Mouse (Mus musculus): ENCODE results near the gene Foxf1. TPM values are rescaled to one million over a fixed set of nuclear protein-coding genes. Genes with fewer than 3 reads are reported as not detected.
A peak's percentile ranks its signal among the peaks of the same experiment; 100 is the strongest.

Gene Foxf1
- polyA plus RNA-seq, 1 experiment from 2014 or later, result 5.6 TPM

GRCm38 (mm10) chr8:121090716-121091115 lies 6.5 kb downstream of the Foxf1 start:
- ATAC-seq (ENCODE audit: low read depth) (no peak), DNase-seq (no peak)
- Histone ChIP-seq H3K27ac (no peak overlapping the region), H3K4me1 (replicated peaks) (no peaks in the 10 kb centered on the region; the same call in 1 of the 2 replicates), H3K4me2 (no peak overlapping the region), H3K9ac (no peak overlapping the region), H3K4me3 (replicated peaks) (no peak overlapping the region), H3K9me3 (replicated peaks) (no peaks in the 10 kb centered on the region), H3K27me3 (peaks cover 83% of the 10 kb centered on the region), H3K36me3 (no peaks in the 10 kb centered on the region)
- 17% methylated on average over 1 of the region's 1 CpGs for WGBS (ENCODE audit: insufficient replicate concordance)

- H3K27ac ChIP-seq, result no peak overlapping the region
- no peak overlapping the region for H3K4me2 ChIP-seq
- no peak overlapping the region for H3K4me3 ChIP-seq (replicated peaks)
- peaks cover 2% of the 10 kb centered on the region for H3K36me3 ChIP-seq
- DNase-seq (no peak), ATAC-seq (ENCODE audit: low read depth) (no peak)
- no peaks in the 10 kb centered on the region for H3K9me3 ChIP-seq (replicated peaks)
- H3K9ac ChIP-seq, result no peak overlapping the region
- no peaks in the 10 kb centered on the region; the same call in 1 of the 2 replicates for H3K4me1 ChIP-seq (replicated peaks)
- 22% methylated on average over 6 of the region's 6 CpGs for WGBS (ENCODE audit: insufficient replicate concordance)
- H3K27me3 ChIP-seq, result peaks cover 69% of the 10 kb centered on the region
These were observed 8.0 kb downstream of the Foxf1 start for GRCm38 (mm10) chr8:121092141-121092540.

- ATAC-seq (ENCODE audit: low read depth) (no peak), DNase-seq (peak; percentile 40)
- peaks cover 7% of the 10 kb centered on the region for H3K36me3 ChIP-seq
- H3K9ac ChIP-seq, result no peak overlapping the region
- H3K4me2 ChIP-seq, result no peak overlapping the region
- H3K27ac ChIP-seq, result no peak overlapping the region
- WGBS (ENCODE audit: insufficient replicate concordance), result 3% methylated on average over 16 of the region's 16 CpGs
- no peaks in the 10 kb centered on the region for H3K9me3 ChIP-seq (replicated peaks)
- H3K27me3 ChIP-seq, result peaks cover 64% of the 10 kb centered on the region
- no peak overlapping the region for H3K4me3 ChIP-seq (replicated peaks)
- H3K4me1 ChIP-seq (replicated peaks), result no peaks in the 10 kb centered on the region; the same call in 1 of the 2 replicates
These were observed 8.4 kb downstream of the Foxf1 start for GRCm38 (mm10) chr8:121092627-121093026.

DNA sequence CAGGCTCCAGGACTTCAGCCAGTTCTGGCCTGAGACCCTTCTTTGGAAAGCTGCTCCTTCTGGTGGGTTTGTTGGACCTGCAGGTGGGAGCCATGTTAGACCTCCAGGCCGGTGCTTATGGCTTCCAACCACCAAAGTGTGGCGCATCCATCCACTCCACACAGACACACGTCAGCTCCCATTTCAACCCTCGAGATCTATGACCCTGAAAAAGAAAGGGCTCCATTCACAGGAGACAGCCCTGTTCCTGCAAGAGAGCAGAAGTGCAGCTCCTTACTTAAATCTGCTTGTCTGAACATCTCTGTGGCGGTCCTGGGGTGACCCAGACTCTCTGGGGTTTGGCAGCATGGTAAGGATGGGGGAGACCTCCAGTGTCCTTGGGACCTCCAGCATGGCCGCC lies 9.3 kb downstream of the Foxf1 start:
- H3K36me3 ChIP-seq, result peaks cover 16% of the 10 kb centered on the region
- H3K9me3 ChIP-seq (replicated peaks), result no peaks in the 10 kb centered on the region
- H3K27me3 ChIP-seq, result peaks cover 55% of the 10 kb centered on the region
- ATAC-seq (ENCODE audit: low read depth) (no peak), DNase-seq (no peak)
- H3K4me1 ChIP-seq (replicated peaks), result no peaks in the 10 kb centered on the region; the same call in 1 of the 2 replicates
- 64% methylated on average over 6 of the region's 6 CpGs for WGBS (ENCODE audit: insufficient replicate concordance)
- no peak overlapping the region for H3K9ac ChIP-seq
- no peak overlapping the region for H3K27ac ChIP-seq
- H3K4me3 ChIP-seq (replicated peaks), result no peak overlapping the region
- H3K4me2 ChIP-seq, result no peak overlapping the region

DNA sequence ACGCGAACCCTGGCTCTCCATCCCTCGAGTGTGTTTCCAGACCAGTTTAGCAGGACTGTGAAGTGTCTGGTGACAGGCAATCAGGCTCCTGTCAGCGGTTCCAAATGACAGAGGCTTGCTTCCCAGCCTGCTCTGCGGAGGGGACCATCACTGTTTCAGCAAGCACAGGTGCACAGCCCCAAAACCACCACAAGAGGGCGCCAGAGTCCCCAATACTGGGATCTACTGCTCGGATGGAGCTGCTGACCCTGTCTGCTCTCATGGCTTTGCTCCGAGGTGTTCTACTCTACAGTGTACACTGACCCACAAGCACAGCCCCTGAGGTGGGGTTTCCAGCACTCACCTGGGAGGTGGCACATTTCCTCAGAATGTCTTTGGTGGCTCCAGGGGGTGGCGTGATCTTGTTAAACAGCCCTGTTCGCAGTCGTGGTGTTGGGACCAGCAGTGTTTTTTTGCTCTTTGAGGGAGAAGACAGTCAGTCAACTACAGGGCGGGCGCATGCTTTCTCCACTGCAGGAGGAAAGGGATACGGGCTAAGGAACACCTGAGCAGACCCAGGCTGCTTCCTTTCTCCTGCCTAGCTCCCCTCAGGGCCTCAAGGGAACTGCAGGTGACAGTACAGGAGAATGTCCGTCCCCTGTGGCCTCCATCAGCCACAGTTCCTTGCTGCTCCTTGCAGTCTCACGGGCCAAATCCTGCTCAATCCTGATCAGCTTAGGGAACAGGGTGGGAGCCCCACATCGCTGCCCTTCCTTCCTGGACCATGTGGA lies 20.0 kb downstream of the Foxf1 start:
- Histone ChIP-seq H3K27me3 (no peaks in the 10 kb centered on the region), H3K4me1 (replicated peaks) (peaks cover 18% of the 10 kb centered on the region), H3K9ac (no peak overlapping the region), H3K4me2 (no peak overlapping the region), H3K9me3 (replicated peaks) (no peaks in the 10 kb centered on the region), H3K27ac (no peak overlapping the region), H3K36me3 (peaks cover 61% of the 10 kb centered on the region), H3K4me3 (replicated peaks) (no peak overlapping the region)
- 49% methylated on average over 17 of the region's 17 CpGs for WGBS (ENCODE audit: insufficient replicate concordance)
- DNase-seq, result peak; percentile 63
- ATAC-seq (ENCODE audit: low read depth), result no peak

GRCm38 (mm10) chr8:121107668-121108656 lies 23.8 kb downstream of the Foxf1 start, which contains the start of gene Mthfsd:
TSS of gene Mthfsd (minus strand) at chr8:121108392.
- Histone ChIP-seq H3K4me2 (peak within 1 kb of the TSS; percentile 78), H3K9ac (peak within 1 kb of the TSS; percentile 86), H3K36me3 (peaks cover 25% of the 10 kb centered on the region), H3K4me1 (replicated peaks) (peaks cover 18% of the 10 kb centered on the region), H3K4me3 (replicated peaks) (peak within 1 kb of the TSS; percentile 86), H3K27me3 (peaks cover 25% of the 10 kb centered on the region), H3K27ac (peak within 1 kb of the TSS; percentile 71), H3K9me3 (replicated peaks) (no peaks in the 10 kb centered on the region)
- peak; percentile 97 for DNase-seq
- ATAC-seq (ENCODE audit: low read depth), result peak; percentile 93
- WGBS (ENCODE audit: insufficient replicate concordance), result 2% methylated on average over 75 of the region's 75 CpGs

GRCm38 (mm10) chr8:121108657-121109056 lies 24.5 kb downstream of the Foxf1 start:
- H3K27ac ChIP-seq, result no peak overlapping the region

DNA sequence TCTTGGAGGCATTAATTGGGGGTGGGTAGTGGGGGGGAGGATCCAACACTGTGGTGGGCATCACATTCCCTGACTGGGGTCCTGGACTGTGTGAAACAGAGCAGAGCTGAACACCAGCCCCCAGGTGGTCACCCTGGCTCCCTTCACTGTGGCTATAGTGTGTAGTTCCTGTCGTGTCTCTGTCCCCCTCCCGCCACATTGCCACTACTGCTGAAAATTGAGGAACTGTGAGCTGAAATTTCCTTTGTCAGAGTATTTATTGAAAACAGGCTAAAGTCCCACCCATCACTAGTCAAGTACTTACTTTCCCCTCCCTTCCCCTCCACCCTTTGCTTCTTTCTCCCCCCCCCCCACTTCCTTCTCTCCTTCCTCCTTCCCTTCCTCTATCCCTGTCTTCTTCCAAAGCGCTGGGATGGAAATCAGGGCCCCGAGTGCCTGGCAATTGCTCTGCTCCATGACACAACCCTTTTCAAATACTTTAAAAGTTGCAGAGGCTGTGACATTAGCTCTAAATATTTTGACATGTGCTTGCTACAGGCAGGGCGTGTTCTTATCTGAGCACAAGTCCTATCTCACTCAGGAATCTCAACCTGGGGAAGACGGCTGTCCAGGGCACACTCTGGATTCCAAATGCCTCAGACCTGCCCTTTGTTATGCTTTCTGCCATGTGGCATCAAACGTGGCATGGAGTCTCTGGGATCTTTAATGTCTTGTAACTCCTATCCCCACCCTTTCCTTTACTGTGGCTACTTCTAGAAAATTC lies 27.1 kb downstream of the Foxf1 start:
- H3K4me3 ChIP-seq (replicated peaks), result no peak overlapping the region
- H3K4me1 ChIP-seq (replicated peaks), result peaks cover 23% of the 10 kb centered on the region
- no peak overlapping the region for H3K27ac ChIP-seq
- H3K9me3 ChIP-seq (replicated peaks), result no peaks in the 10 kb centered on the region
- no peak overlapping the region for H3K4me2 ChIP-seq
- H3K27me3 ChIP-seq, result peaks cover 59% of the 10 kb centered on the region
- 0 out of 2 replicates have a peak, but pooled peaks cover 4% of the 10 kb centered on the region for H3K36me3 ChIP-seq
- H3K9ac ChIP-seq, result no peak overlapping the region
- DNase-seq (no peak), ATAC-seq (ENCODE audit: low read depth) (no peak)
- WGBS (ENCODE audit: insufficient replicate concordance), result 16% methylated on average over 7 of the region's 7 CpGs

More at GRCm38 (mm10) chr8:121108657-121109056, 24.5 kb downstream of the Foxf1 start:
- WGBS (ENCODE audit: insufficient replicate concordance), result 6% methylated on average over 5 of the region's 5 CpGs
- peak overlapping the region; percentile 86 for H3K9ac ChIP-seq
- DNase-seq, result no peak
- ATAC-seq (ENCODE audit: low read depth), result no peak
- H3K4me1 ChIP-seq (replicated peaks), result peaks cover 18% of the 10 kb centered on the region
- H3K27me3 ChIP-seq, result peaks cover 32% of the 10 kb centered on the region
- H3K36me3 ChIP-seq, result peaks cover 18% of the 10 kb centered on the region
- no peaks in the 10 kb centered on the region for H3K9me3 ChIP-seq (replicated peaks)
- peak overlapping the region; percentile 78 for H3K4me2 ChIP-seq
- peak overlapping the region; percentile 86 for H3K4me3 ChIP-seq (replicated peaks)

DNA sequence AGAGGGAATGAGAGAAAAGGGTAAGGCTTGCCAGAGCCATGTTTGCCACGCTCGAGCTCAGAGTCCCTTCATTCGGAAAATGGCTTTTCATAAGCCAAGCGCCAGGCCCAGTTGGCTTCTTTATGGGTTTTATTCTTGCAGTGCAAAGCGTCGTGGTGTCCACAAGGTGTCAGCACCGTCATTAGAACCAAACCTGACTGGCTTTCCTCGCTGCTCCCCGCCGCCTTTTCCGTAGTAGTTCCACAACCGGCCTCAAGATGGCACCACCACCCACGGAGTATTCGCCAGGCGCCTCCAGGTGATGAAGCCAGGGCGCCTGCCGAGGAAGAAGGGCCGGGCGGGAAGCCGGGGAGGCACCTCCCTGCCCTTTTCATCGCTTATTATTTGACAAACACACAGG lies 29.1 kb downstream of the Foxf1 start:
- Histone ChIP-seq H3K4me3 (replicated peaks) (no peak overlapping the region), H3K4me2 (no peak overlapping the region), H3K9ac (no peak overlapping the region), H3K9me3 (replicated peaks) (no peaks in the 10 kb centered on the region), H3K27ac (no peak overlapping the region), H3K27me3 (peaks cover 78% of the 10 kb centered on the region), H3K4me1 (replicated peaks) (peaks cover 15% of the 10 kb centered on the region), H3K36me3 (no peaks in the 10 kb centered on the region)
- ATAC-seq (ENCODE audit: low read depth) (0 out of 2 replicates have a peak, but pooled peaks have one; percentile 37), DNase-seq (peak; percentile 84)
- WGBS (ENCODE audit: insufficient replicate concordance), result under 1% methylated on average over 21 of the region's 21 CpGs

- Histone ChIP-seq H3K27ac (no peak overlapping the region), H3K9ac (no peak overlapping the region), H3K4me1 (replicated peaks) (peaks cover 8% of the 10 kb centered on the region; the same call in 1 of the 2 replicates), H3K4me2 (no peak overlapping the region), H3K27me3 (peaks cover 94% of the 10 kb centered on the region), H3K36me3 (no peaks in the 10 kb centered on the region), H3K9me3 (replicated peaks) (no peaks in the 10 kb centered on the region), H3K4me3 (replicated peaks) (no peak overlapping the region)
- no peak for ATAC-seq (ENCODE audit: low read depth)
- no peak for DNase-seq
- 3% methylated on average over 25 of the region's 25 CpGs for WGBS (ENCODE audit: insufficient replicate concordance)
These were observed 30.9 kb downstream of the Foxf1 start for GRCm38 (mm10) chr8:121115136-121115535.
